Mouse (Mus musculus) ovary, postnatal 14 days (tissue): ENCODE measurements around the gene BC049730.
A peak's percentile ranks its signal among the peaks of the same experiment; 100 is the strongest.
"Not testable (repeated sequence)": the region's sequence is repeated elsewhere in the genome, so short reads cannot be mapped to it uniquely, and the experiment has no call there.

ENCODE experiments used
- DNase-seq: peaks from one replicate; pipeline ENCODE4 v3.0.0; 2022; ENCODE audit warnings: low spot score

Gene BC049730

DNA sequence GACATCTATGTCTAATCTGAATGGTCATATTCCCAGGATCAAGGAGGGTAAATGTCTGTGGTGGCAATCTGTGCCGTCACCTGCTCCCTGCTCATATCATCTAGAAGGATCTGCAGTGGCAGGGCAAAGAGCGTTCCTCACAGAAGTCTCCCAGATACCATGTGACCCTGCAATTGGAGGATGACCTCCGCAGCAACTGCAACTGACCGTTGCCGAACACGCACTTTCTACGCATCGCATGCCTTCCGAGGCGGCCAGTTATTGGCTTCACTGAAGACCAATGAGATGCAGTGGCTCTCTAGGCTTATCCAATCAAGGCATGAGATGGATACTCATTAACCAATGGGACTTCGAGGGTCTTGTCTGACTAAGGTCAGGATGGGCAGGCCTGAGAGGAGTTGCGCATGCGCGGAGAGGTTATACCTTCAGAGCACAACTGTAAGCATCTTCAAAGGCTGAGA is at the start of gene BC049730:
TSS of gene BC049730 (plus strand) at position 411 of the 461 bp plus-strand sequence.
- DNase-seq: no peak

DNA sequence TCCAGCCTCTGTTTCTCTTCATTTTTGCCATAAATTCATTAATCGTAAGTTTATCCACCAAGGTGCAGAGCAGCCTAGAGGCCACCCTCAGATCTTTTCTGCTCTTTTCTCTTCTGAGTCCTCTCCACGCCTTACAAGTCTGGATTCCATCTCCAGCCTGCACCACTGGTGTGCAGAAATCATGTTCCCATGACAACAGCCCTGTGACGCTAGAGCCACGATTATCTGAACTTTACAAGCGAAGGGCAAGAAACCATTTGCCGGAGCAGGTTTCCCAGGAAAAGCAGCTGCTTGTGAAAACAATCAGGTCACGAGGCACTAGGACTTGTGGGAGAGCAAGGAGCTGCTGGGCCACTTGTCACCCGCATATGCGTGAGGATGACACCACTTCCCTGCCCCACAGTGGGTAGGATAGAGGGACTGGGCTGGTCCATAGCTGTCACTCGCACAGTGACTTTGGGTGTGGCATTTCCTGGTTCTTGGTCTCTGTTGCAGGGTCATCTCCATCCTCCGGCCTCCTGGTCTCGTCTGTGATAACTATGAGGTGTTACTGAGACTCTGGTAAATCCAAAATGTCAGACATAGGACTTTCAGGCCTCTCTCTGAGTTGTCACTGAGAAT is 49.2 kb upstream of the BC049730 start:
- no peak for DNase-seq

DNA sequence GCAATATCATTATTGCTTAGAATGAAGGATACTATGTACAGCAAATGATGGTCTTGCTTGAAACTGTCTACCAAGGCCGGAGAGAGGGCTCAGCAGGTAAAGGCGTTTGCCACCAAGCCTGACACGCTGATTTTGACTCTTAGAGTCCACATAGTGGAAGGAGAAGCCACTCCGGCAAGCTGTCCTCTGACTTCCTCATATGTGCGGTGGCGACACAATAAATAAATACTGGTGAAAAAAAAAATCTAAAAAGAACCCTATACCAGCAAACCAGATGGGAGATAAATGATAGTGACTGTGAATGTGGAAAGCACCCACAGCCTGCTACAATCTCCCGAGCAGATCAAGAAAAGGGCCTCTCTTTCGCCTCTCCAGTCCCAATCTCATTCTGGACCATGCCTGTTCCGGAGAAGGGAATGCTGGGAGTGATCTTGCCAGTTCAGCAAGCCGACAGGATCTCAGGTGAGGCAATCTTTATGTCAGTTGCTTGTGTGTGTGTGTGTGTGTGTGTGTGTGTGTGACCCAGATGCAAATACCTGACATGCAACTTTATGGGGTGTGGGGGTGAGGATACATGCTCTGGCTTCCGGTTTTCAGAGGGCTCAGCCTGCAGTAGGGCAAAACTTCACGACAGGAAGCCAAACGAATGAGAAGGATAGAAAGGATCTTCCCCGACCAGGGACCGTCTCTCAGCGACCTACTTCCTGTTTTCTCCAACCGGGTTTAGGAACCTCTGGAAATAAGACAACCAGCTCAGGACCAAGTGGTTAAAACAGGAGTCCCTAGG is 47.7 kb upstream of the BC049730 start:
- no peak for DNase-seq

DNA sequence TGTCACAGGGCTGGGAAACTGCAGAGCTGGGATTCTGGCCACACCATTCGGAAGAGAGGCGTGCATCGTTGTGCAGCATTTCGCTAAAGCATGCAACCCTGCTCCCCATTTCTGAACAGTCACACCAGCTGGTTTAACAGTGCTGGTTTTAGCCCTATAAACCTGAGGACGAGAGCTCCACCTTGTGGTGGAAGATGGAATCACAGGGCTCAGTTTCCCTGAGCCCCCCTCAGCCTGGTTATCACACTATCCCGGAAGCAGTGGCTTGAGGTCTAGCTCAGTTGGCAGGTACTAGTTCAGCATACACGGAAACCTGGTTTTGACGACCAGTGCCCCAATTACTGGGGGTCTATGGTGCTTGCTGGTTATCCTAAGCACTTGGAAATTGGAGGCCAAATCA is 46.5 kb upstream of the BC049730 start:
- DNase-seq: peak; percentile 62

GRCm38 (mm10) chr7:24664301-24664700 is 44.7 kb upstream of the BC049730 start:
- DNase-seq: no peak

- DNase-seq: no peak
These were observed 44.1 kb upstream of the BC049730 start for GRCm38 (mm10) chr7:24664959-24665358.

- DNase-seq: no peak
These were observed 37.0 kb upstream of the BC049730 start for GRCm38 (mm10) chr7:24671944-24672439.

- DNase-seq: no peak
These were observed 32.5 kb upstream of the BC049730 start, which contains the start of gene Tex101 for GRCm38 (mm10) chr7:24676575-24676974. Gene Tex101, minus strand, starts transcription at chr7:24676675.

- DNase-seq: not testable (repeated sequence)
These were observed 24.9 kb upstream of the BC049730 start for GRCm38 (mm10) chr7:24684121-24684520.

- DNase-seq: not testable (repeated sequence)
These were observed 21.5 kb upstream of the BC049730 start for GRCm38 (mm10) chr7:24687519-24687918.

DNA sequence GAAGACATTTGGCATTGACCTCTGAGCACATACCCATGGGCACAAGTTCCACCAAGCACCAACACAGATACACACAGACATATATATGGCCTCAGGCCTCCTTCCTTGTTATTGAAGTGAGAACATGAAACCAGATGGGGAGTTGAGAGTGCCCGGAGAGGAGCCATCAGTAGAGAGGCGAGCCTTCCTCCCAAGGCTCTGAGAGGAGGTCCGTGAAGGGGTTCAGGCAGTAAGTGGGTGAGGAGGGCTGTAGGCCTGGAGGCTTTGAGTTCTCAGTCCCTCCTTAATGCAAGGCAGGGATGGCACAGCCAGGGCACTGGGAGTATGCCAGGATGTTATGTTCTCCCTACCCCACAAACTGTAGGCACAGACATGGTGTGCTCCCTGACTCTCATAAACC is 16.3 kb upstream of the BC049730 start:
- DNase-seq: not testable (repeated sequence)

DNA sequence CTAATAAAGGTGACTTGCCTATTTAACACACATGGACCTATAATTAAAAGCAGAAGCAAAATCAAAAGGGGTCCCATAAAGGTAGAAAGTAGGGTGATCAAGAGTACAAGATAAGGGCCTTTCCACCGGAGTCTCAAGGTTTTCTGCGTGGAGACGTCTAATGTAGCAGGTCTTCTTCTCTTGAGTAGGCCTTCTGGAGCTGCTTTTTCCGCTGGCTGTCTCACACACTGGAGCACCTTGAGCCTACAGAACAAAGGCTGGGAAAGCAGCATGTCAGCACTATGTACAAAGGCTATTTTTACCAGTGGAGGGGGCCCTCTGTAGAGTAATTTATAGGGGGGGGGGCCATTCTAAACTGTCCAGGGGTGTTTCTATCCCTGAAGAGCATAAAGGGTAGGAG is 11.2 kb upstream of the BC049730 start:
- not testable (repeated sequence) for DNase-seq

GRCm38 (mm10) chr7:24702841-24703240 is 6.2 kb upstream of the BC049730 start:
- not testable (repeated sequence) for DNase-seq

DNA sequence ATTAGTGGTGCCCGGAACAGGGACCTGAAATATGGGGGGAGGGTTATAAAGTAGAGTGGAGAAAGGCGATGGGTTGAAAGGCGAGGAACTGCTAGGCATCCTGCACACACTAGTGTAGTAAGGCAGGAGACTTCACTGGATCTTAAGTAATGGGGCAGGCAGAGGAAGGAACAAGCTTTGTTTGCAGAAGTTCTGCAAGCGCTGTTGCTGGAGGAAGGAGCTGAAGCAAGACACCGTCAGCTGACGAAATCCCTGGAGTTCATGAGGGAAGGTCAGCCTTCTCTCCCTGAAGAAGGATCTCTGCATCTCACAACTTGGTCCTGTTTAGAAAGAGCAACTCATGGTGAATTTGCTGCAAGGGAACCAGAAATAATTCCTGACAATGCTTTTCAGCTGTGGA is 6.0 kb downstream of the BC049730 start:
- DNase-seq: no peak

DNA sequence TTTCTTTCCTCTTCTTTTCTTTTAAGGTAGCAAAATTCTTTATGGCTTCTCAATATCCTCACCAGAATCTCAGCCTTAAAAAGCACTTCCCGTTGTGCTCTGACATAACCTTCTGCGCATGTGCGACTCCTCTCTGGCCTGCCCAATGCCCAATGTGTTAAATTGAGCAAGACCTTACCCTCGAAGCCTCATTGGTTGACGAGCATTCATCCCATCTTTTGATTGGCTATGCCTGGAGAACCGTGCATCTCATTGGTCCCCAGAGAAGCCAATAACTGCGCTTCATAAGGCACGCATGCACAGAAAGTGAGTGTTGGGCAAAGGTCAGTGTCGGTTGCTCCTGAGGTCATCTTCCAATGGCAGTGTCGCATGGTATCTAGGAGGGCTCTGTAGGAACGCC is 17.8 kb downstream of the BC049730 start, which contains the start of gene Gm4763:
TSS of gene Gm4763 (minus strand) at position 101 of the 400 bp plus-strand sequence.
- not testable (repeated sequence) for DNase-seq

DNA sequence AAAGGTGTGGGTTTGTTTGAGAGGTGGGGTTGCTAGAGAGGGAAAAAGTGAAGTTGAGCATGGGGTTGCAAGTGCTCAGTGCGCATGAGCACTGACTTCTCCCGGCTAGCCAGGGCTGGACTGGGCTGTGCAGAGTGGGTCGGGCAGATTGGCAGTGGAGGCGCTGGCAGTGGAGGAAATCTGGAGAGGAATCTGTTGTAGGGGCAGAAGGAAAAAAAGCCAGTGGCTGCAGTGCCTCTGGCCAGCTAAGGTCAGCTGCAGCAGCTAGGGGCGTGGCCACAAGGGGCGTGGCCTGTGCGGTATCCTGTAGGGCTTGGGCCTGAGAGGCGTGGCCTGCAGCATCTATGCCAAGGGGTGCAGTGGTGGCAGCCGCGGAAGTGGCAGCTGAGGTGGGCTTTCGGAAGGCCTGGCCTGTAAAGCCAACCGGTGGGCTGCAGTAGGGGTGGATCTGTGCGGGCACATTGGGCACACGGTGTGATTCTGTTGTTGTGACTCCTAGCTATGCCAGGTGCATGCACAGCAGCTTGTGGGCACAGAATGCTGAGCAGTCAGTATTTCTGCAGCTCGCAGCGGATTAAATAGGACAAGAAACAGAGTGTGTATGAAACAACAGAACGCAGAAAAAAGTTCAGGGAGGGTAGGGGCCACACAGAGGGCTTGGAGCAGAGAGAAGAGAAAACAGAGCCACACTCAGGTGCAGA is 27.1 kb downstream of the BC049730 start:
- DNase-seq: no peak

DNA sequence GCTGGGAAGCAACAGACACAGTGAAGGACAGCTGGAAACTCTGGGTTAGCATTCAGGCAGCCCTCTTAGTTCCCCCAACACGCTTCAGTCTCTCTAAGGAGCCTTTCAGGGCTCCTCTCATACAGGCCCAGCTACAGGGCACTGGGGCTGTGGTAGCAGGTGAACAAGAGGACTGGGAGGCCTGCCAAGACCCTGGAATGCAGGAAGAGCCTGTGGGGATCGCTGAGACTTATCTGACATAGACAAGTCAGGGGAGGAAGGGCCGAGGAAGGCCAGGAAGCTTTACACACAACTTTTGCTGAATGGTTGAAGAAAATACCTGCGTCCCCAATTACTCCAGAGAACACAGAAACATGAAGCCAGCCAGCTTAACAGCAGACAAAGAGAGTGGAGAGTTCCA is 41.7 kb downstream of the BC049730 start:
- no peak for DNase-seq

GRCm38 (mm10) chr7:24751610-24752009 is 42.6 kb downstream of the BC049730 start:
- no peak for DNase-seq

- no peak for DNase-seq
These were observed 44.4 kb downstream of the BC049730 start for GRCm38 (mm10) chr7:24753476-24753875.

DNA sequence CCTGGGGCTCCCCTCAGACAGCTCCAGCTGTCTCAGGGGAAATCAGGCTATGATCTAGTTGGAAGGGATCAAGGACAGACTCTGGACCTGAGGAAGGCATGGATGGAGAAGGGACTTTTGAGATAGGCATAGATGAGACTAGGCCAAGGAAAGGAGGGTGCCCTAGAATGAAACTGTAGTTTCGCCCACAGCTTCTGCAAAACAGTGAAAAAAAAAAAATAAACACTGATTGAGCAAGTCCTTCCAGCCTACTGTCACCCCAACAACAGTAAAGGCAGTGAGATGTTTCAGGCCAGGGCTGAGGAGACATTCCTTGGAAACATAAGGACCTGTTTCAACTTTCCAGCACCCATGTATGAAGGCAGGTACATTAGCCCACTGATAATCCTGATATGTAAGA is 49.5 kb downstream of the BC049730 start:
- DNase-seq: no peak

DNA sequence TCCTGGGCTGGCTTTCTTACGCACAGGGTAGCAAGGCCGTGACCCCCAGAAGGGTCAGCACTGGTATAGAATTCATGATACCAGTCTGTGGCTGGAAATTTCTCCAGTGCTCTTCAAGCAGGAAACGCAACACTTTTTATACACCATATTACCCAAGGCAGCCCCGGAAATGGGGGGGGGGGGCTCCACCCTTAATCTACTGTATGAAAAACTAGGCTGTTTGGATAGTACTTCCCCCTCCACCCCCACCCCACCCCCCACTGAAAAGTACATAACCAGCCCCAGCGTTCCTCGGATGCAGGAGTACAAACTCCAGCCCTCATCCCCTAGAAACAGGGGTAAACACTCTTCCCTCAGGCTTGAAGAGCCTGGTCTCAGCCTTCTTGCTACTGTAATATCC is 51.2 kb downstream of the BC049730 start, which contains the start of gene Cd177:
TSS of gene Cd177 (minus strand) at position 101 of the 400 bp plus-strand sequence.
- DNase-seq: no peak

- DNase-seq: no peak
These were observed 52.1 kb downstream of the BC049730 start for GRCm38 (mm10) chr7:24761161-24761560.
